Mouse (Mus musculus) embryonic fibroblast, embryonic 13.5 days (primary cell): ENCODE measurements at regions not wholly inside any gene's neighbourhood (a gene's known extent, or its start where the extent isn't known, plus 50 kb on each side); places are given as distances from the start of the nearest gene placed in this dataset.

Source experiments
- H3K27ac ChIP-seq: 2 replicates; pipeline ENCODE4 v1.5.1; 2012; ENCODE audit warnings: low read length, control low read depth, inconsistent platforms; ENCODE audit not compliant: insufficient read depth
- H3K4me1 ChIP-seq: 2 replicates; pipeline ENCODE4 v1.6.1; 2011; ENCODE audit warnings: low read length; ENCODE audit not compliant: control insufficient read depth, insufficient read depth
- H3K4me3 ChIP-seq: 2 replicates; pipeline ENCODE4 v1.5.1; 2011; ENCODE audit warnings: mild to moderate bottlenecking, control low read depth, low read length; ENCODE audit not compliant: insufficient read depth
- CTCF ChIP-seq: IDR thresholded peaks from 2 replicates; pipeline ENCODE4 v1.5.1; 2011; ENCODE audit warnings: mild to moderate bottlenecking, control low read depth, low read length, moderate library complexity, borderline replicate concordance; ENCODE audit not compliant: insufficient read depth
- POLR2A ChIP-seq: IDR thresholded peaks from 2 replicates; pipeline ENCODE4 v1.6.1; 2011; ENCODE audit warnings: low read depth, mild to moderate bottlenecking, control low read depth, low read length, moderate library complexity

DNA sequence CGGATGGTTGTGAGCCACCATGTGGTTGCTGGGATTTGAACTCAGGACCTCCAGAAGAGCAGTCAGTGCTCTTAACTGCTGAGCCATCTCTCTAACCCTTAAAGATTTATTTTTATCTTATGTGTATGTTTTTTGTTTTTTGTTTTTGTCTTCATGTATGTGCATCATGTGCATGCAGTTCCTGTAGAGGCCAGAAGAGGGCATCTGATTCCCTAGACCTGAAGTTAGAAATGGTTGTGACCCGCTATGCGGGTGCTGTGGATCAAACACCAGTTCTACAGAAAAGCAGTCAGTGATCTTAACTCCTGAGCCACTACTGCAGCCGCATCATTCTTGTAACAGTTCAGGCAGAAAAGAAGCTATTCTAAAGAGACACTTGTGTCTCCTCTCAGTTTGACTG, 161.8 kb upstream of the Rybp start:
- Histone ChIP-seq H3K4me3 (no peak overlapping the region), H3K4me1 (no peaks in the 10 kb centered on the region), H3K27ac (no peak overlapping the region)
- TF ChIP-seq CTCF (no peak), POLR2A (no peak)

GRCm38 (mm10) chr6:100447211-100447610, 159.9 kb upstream of the Rybp start:
- no peak overlapping the region for H3K27ac ChIP-seq
- TF ChIP-seq CTCF = no peak
- TF ChIP-seq POLR2A = no peak
- no peaks in the 10 kb centered on the region for H3K4me1 ChIP-seq
- H3K4me3 ChIP-seq = no peak overlapping the region

GRCm38 (mm10) chr6:100446804-100447203, 159.5 kb upstream of the Rybp start:
- TF ChIP-seq CTCF (no peak), POLR2A (no peak)
- no peak overlapping the region for H3K27ac ChIP-seq
- no peak overlapping the region for H3K4me3 ChIP-seq
- no peaks in the 10 kb centered on the region for H3K4me1 ChIP-seq

DNA sequence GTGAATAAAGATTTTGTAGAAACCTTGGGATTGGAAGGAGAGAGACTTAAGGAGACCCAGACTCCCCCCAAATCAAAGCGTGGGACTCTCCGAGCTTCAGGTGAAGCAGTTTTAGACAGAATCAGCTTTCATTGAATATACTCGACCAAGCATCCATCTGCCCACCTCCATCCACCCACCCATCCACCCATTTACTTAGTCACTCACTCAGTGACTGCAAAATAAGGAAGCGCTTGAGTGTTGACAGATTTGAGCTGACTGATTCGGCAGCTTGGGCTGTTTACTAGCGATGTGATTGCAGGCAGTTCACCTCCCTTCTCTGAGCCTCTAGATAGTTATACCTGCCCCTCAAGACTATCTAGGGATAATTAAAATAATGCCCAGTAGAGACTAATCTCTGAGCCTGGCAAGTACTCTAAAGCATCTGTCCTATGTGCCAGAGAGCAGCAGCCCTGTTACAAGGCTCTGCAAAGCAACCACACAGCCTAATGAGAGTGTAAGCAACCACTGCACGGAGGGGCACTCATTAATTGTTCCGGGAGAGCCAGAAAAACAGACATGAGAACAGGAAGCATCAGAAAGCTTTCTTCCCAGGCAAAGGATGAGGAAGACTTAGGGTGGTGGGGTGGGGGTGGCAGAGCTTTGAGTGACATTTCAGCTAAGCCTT, 151.9 kb upstream of the Rybp start:
- peaks cover 4% of the 10 kb centered on the region; the same call in 1 of the 2 replicates for H3K4me1 ChIP-seq
- TF ChIP-seq CTCF (no peak), POLR2A (no peak)
- H3K27ac ChIP-seq = no peak overlapping the region
- H3K4me3 ChIP-seq = no peak overlapping the region

GRCm38 (mm10) chr6:100438511-100438991, 151.3 kb upstream of the Rybp start:
- no peak overlapping the region for H3K4me3 ChIP-seq
- TF ChIP-seq CTCF (no peak), POLR2A (no peak)
- H3K4me1 ChIP-seq = peaks cover 4% of the 10 kb centered on the region; the same call in 1 of the 2 replicates
- H3K27ac ChIP-seq = no peak overlapping the region

GRCm38 (mm10) chr6:100437980-100438379, 150.7 kb upstream of the Rybp start:
- TF ChIP-seq POLR2A = no peak
- TF ChIP-seq CTCF = no peak
- Histone ChIP-seq H3K4me3 (no peak overlapping the region), H3K27ac (no peak overlapping the region), H3K4me1 (peaks cover 4% of the 10 kb centered on the region; the same call in 1 of the 2 replicates)

GRCm38 (mm10) chr6:100436507-100436906, 149.2 kb upstream of the Rybp start:
- TF ChIP-seq CTCF = no peak
- TF ChIP-seq POLR2A = no peak
- Histone ChIP-seq H3K4me1 (peaks cover 4% of the 10 kb centered on the region; the same call in 1 of the 2 replicates), H3K27ac (no peak overlapping the region), H3K4me3 (no peak overlapping the region)

DNA sequence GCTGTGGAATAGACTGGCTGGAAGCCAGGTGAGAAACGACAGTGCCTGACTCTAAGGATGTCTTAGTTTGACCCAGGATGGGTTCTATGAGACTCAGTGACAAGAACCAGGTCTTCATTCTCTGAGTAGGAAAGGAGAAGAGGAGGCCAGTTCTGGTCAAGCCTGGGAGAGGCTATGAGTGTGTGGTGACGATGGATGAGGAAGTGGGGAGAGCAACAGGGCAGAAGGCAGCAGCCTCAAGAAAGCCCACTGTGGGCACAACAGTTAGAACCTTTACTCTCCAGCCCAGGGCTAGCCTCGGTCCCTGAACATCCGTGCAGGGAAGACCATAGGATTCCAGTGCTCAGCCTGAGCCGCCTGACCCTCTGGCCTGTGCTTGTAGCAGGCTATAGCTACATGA, 147.9 kb upstream of the Rybp start:
- H3K27ac ChIP-seq = no peak overlapping the region
- no peak overlapping the region for H3K4me3 ChIP-seq
- TF ChIP-seq POLR2A (no peak), CTCF (no peak)
- peaks cover 4% of the 10 kb centered on the region; the same call in 1 of the 2 replicates for H3K4me1 ChIP-seq

DNA sequence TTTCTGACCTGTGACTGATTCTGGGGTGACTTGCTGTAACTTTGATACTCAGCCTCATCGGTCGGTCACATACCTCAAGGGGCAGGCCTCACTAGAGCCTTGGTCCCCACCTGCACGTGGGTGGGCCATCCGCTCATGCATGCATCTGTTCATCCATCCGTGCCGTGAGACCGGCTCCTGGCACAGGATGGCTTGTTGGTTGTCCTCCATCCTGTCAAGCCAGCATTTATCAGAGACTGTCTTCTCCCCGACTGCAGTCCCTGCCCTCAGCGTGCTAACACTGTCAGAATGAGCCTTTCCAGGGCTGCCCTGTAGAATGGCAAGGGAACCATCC, 146.2 kb upstream of the Rybp start:
- TF ChIP-seq POLR2A (no peak), CTCF (no peak)
- no peak overlapping the region for H3K27ac ChIP-seq
- H3K4me3 ChIP-seq = no peak overlapping the region
- peaks cover 11% of the 10 kb centered on the region for H3K4me1 ChIP-seq

GRCm38 (mm10) chr6:100432688-100433533, 145.6 kb upstream of the Rybp start:
- H3K27ac ChIP-seq = no peak overlapping the region
- peaks cover 7% of the 10 kb centered on the region for H3K4me1 ChIP-seq
- no peak for TF ChIP-seq CTCF
- H3K4me3 ChIP-seq = no peak overlapping the region
